Mouse (Mus musculus): ENCODE data around the gene Fez1. TPM values are rescaled to one million over a fixed set of nuclear protein-coding genes. Genes with fewer than 3 reads are reported as not detected.

Gene Fez1
- total RNA-seq, 2 experiments from 2014 or later, result 260 to 266 TPM

DNA sequence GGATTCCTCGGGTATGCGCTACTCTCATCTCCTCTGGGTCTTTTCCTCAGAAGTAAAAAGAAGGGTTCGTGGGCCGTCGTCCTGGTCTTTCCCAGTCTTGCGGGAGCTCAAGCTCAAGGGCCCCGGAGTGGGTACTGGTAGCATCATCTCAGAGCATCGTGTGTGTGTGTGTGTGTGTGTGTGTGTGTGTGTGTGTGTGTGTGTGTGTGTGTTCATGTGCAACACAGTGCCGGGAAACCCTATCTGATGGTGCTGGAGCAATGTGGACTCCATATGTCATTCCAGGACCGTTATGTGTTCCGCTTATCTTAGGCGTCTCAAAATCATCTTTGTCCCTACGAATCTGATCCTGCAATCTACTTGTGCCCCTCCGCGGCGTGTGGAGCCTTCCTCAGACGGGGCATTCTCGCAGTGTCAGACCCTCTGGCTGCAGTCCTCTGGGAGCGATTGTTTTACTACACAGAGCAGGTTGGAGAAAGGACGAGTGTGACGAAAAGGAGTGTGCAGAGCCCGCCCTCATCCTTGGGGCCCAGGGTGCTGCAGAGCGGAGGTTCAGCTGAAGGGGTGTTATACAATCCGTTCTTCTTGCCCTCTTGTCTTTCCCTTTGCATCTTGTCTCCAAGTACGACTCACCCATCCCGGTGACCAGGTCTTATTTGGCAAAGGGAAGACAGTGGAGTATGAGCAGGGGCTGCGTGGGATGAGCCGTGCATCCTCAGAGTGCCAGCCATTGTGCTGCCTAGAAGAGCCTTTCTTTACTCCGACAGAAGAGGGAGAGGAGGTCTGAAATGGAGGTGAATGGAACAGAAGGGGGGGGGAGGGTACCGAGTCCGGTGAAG is 11.6 kb downstream of the Fez1 start:
- DNase-seq (ENCODE audit: low spot score in 2 of 2), result peak; percentile 49 to 62

GRCm38 (mm10) chr9:36833914-36834313 is 12.2 kb downstream of the Fez1 start:
- DNase-seq (ENCODE audit: low spot score in 2 of 2), result no peak

DNA sequence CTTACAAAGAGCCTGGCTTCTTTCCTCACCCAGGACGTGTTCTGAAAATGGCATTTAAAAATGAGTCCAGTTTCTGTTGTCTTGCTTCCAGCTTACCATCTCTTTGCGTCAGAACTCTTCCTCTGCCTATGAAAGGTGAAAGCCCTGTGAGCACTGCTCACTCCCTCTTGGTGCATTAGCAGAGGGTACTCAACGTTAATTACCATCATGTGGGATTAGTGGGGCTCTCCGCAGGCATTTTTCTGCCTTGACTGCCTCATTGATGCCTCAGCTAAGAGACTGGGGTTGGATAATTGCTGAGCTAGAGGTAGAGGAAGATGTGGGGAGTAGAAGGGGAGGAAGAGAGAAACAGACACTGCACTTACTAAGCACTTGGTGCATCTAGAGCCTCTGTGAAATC is 24.7 kb downstream of the Fez1 start:
- no peak for DNase-seq (ENCODE audit: low spot score in 2 of 2)

GRCm38 (mm10) chr9:36848661-36849060 is 27.0 kb downstream of the Fez1 start:
- no peak for DNase-seq (ENCODE audit: low spot score in 2 of 2)

- DNase-seq (ENCODE audit: low spot score in 2 of 2), result peak in 1 of 2 experiments; percentile 32
Observed at GRCm38 (mm10) chr9:36850091-36850490, 28.4 kb downstream of the Fez1 start.

GRCm38 (mm10) chr9:36852175-36852574 is 30.5 kb downstream of the Fez1 start:
- no peak for DNase-seq (ENCODE audit: low spot score in 2 of 2)

GRCm38 (mm10) chr9:36856351-36856750 is 34.7 kb downstream of the Fez1 start:
- DNase-seq (ENCODE audit: low spot score in 2 of 2), result no peak

DNA sequence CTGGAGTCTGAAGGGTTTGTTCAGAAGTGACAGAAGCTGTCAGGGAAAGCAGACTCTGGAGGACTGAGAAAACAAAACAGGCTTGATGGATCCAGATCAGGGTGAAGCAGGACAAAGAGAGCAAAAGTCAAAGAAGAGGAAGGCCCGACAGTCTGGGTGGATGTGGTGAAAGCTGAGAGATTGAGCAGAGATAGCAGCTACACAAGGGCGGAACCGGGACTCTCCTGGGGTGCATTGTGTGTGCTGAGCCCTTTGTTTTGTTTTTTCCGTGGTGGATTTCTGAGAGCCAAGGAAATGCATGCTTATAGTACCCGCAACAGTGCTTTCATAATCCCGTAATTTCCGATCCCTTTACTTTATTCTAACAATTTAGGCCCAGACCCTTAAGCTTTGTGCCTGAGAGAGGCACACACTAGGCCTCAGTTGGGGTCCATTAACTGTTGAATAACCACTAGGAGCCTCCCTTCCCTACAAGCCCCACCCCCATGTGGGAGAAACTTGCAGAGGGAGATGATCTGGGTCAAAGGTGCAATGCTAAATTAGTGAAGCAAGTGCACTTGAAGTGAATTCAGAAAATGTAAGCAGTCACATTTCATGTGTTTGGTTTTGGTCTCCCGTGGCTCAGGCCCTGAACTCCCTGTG is 35.9 kb downstream of the Fez1 start:
- no peak for DNase-seq (ENCODE audit: low spot score in 2 of 2)

DNA sequence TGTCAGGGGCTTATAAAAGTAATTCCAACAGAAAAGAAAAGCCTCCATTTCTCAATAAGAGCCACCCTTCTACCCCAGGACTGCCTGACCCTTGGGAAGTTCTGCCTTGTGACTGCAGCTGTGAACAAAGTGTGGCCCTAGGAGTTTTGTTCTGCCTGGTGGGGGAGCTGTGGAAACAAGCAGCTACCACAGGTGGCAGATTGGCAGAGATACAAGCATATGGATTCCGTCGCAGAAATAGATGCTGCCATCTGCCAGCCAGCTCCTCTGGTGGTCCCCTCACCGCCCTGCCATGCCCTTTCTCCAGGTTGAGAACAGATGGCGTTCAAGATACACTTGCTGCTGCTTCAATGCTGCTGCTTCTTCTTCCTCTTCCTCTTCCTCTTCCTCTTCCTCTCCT is 37.0 kb downstream of the Fez1 start:
- peak in 1 of 2 experiments; percentile 35 for DNase-seq (ENCODE audit: low spot score in 2 of 2)

GRCm38 (mm10) chr9:36862576-36862975 is 40.9 kb downstream of the Fez1 start:
- DNase-seq (ENCODE audit: low spot score in 2 of 2), result no peak

GRCm38 (mm10) chr9:36863694-36864093 is 42.0 kb downstream of the Fez1 start:
- DNase-seq (ENCODE audit: low spot score in 2 of 2), result no peak

DNA sequence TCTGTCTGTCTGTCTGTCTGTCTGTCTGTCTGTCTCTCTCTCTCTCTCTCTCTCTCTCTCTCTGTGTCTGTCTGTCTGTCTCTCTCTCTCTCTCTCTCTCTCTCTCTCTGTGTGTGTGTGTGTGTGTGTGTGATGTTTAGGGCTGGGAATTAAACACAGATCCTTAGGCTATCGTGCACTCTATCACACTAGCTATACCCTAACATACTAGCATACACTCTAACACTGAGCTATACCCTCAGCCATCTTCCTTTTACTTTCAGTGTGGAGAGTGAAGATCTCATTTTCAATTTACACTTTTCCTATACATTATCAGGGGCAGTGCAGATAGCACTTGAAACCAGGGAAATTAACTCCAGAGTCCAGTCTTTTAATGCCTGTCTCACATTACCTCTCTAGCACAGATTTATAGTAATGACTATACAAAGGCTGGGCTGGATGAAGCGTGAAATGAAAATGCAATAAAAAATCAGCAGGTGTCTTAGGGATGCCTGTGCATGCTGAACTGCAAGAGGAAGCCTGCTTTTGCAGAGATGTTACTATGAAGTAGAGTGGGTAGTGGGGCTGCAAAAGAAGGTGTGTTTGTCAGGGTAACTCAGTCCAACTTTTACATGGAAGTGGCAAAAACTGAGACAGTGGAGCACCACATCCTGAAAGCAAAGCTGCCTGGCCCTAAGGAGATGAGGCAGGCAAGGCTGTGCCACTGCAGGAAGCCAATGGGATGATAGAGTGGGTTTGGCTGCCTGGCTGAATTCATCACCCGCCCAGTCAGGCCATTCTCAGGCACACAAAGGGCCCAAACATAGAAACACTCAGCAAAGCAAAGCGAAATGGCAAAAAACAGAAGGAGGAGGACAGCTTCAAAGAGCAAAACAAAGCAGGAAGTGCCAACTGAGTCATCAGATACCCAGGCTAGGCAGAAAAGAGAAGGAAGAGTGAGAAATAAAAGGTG is 43.5 kb downstream of the Fez1 start:
- DNase-seq (ENCODE audit: low spot score in 2 of 2), result peak; percentile 23 to 25

DNA sequence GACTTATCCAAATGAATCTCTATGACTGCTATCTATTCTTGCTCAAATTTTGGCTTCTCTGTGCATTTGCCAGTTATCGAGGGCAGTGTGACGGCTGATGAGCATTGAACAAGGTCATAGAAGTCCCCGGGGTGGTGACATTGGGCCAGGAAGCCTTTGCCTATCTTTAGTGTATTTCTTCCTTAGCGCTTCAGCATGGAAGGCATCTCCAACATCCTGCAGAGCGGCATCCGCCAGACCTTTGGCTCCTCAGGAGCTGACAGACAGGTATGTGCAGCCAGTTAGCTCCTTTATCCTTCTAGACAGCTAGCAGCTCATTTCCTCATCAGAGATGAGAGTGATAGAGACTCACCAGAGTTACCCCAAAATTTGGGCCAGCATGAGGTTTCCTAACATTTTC is 47.0 kb downstream of the Fez1 start:
- DNase-seq (ENCODE audit: low spot score in 2 of 2), result no peak

DNA sequence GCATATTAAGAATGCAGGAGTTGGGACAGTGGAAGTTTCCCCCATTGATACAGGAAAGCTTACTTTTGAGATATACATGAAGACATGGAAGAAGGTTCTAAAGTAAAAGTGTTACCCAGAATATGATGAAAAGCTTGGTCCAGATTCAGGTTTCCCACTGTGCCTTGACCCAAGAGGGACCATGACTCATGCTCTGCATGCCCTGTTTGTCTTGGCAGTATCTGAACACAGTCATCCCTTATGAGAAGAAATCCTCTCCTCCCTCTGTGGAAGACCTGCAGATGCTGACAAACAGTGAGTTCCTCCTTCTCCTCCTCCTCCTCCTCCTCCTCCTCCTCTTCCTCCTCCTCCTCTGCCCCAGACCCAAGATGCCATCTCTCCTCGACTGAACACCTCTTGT is 48.6 kb downstream of the Fez1 start:
- no peak for DNase-seq (ENCODE audit: low spot score in 2 of 2)

DNA sequence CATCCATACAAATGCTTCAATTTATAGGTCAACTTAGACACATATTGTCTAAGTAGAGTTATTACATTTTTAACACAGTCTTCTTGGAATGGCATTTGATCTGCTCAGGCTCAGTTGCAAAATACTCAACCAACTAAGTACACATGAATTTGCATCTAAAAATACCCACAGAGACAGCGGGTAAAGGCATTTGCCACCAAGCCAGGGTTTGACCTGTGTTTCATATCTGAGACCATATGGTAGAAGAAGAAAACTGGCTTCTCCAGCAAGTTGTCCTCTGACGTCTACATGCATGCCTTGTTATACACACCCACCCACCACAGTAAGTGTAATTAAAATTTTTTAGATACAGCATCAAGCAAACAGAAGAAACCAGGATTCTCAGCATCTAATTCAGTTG is 52.1 kb downstream of the Fez1 start:
- DNase-seq (ENCODE audit: low spot score in 2 of 2), result no peak

GRCm38 (mm10) chr9:36876313-36876712 is 54.6 kb downstream of the Fez1 start:
- no peak for DNase-seq (ENCODE audit: low spot score in 2 of 2)

- no peak for DNase-seq (ENCODE audit: low spot score in 2 of 2)
Observed at GRCm38 (mm10) chr9:36876787-36877186, 55.1 kb downstream of the Fez1 start.

DNA sequence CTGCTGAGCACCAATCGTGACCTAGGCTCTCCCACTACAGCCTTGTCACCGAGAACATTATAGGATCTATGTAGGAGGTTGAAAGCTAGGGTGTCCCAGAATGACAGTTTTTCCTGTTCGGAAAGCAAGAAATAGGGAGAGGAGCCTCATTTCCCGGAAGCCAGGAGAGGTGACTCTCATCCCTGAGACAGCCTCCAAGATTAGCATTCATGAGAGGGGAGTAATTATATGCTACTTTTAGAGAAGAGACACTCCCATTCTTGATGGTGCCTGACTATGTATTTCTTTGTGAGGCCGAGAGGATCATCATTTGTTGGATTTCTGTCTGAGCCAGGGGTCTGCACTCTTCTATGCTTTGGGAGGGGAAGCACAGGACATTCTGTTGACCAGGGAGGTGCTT is 60.0 kb downstream of the Fez1 start:
- no peak for DNase-seq (ENCODE audit: low spot score in 2 of 2)

GRCm38 (mm10) chr9:36882034-36882745 is 60.5 kb downstream of the Fez1 start:
- peak; percentile 59 to 63 for DNase-seq (ENCODE audit: low spot score in 2 of 2)

GRCm38 (mm10) chr9:36883569-36883968 is 61.9 kb downstream of the Fez1 start:
- DNase-seq (ENCODE audit: low spot score in 2 of 2), result no peak

GRCm38 (mm10) chr9:36885237-36885636 is 63.6 kb downstream of the Fez1 start:
- DNase-seq (ENCODE audit: low spot score in 2 of 2), result no peak

Data from left cerebral cortex, adult 18-20 months (tissue).